Mouse (Mus musculus): ENCODE results near the gene Atp5j2. TPM values are rescaled to one million over a fixed set of nuclear protein-coding genes. Genes with fewer than 3 reads are reported as not detected.
A peak's percentile ranks its signal among the peaks of the same experiment; 100 is the strongest.

Atp5j2 gene
- total RNA-seq, 2 experiments from 2014 or later = 810 to 842 TPM

- DNase-seq = peak; percentile 79
These were observed 9.6 kb upstream of the Atp5j2 start, which contains the start of gene Zkscan14 for GRCm38 (mm10) chr5:145201321-145201991. Zkscan14 (minus strand) TSS chr5:145201868.

DNA sequence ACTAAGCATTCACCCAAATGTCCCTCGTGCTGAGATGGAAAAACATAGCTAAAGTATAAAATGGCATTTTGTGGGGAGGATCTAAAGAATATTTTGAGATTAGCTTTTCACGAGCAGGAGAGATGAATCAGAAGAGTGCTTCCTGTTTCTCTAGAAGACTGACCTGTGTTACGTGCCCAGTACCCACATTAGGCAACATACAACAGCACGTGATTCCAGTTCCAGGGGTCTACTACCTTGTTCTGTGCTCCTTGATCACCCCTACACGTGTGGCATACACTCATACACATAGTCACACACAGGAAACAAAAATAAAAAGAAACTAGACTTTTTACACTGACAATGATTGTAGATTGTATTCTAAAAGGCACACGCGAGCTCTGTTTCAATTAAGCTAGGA is 8.5 kb upstream of the Atp5j2 start:
- no peak for DNase-seq

DNA sequence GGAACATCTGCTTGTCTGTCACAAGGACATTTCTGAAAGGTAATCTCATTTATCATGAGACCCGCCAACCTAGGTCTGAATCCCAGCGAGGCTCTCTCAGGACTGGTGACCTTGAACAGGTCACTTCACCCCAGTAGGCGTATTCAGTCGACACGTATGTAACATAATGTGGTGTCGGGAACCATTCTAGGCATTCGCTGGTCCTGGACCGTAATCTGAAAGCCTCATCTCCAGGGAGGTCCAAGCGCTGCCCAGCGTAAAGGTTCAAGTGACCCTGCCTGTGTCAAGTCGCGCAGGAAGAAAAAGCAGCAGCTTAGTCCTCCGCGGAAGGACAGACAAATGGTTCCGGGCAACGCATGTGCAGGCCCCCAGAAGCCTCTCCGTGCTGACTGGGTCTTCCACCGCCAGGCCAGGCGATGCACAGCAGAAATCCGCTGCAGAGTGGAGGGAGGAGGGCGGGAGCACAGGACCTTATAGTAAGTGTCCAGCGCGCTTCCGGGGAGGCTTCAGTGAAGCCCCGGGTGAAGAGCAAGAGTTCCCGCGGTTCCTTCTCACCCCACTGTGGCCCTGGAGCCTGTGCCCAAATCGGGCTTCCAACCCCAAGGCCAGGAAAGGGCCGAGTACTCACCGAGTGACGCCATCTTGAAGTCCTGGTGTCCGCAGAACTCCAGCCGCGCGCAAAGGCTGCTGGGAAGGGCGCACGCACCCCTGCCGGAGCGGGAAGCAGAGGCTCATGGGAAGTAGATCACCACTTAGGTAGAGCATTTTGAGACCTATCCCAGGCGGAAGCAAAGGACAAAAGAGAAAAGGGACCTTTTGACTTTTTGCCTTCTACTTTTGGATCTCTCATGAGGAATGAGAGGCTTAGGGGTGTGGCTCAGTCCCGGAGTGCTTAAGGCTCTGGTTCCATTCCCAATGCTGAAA is 725 bp downstream of the Atp5j2 start:
- DNase-seq = peak; percentile 95

DNA sequence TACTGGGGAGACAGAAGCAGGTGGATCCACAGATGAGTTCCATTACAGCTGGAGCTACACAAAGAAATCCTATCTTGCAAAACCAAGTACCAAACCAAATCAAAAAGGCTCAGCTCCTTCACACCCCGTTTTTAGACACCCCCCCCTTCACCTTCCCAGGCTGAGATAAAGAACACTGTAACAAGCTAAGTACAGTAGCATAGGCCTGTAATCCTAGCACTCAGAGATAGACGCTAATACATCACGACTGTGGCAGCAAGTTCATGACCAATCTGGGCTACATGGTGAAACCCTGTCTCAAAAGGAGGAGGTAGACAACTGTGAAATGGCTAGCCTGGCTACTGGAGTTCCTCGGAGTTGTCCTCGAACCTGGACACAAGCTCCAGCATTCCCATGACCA is 1.5 kb downstream of the Atp5j2 start:
- no peak for DNase-seq

- no peak for DNase-seq
These were observed 2.4 kb downstream of the Atp5j2 start for GRCm38 (mm10) chr5:145189416-145189815.

GRCm38 (mm10) chr5:145185244-145185643 is 6.6 kb downstream of the Atp5j2 start:
- DNase-seq = no peak

DNA sequence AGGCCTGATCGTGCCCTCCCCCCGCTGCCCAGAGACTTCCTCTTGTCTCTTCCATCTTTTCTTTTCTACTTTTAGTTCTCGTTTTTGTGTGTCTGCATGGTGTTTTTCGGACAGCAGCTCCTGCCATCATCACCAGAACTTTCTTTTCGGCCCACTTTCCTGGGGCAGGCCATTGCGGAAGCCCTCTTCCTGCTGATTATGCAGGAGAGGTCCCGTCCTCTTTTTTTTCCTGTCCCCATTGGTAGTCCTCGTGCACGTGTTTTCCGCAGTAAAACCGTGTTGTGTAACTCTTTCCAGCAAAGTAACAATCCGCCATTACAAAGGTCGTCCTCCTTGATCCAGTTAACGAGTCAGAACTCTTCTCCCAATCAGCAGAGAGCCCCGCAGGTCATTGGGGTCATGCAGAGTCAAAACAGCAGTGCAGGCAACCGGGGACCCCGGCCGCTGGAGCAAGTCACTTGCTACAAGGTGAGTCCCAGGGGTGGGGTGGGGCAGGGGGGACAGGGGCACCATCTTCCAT is 13.3 kb downstream of the Atp5j2 start:
- DNase-seq = no peak

- no peak for DNase-seq
These were observed 24.6 kb downstream of the Atp5j2 start for GRCm38 (mm10) chr5:145167306-145167661.

DNA sequence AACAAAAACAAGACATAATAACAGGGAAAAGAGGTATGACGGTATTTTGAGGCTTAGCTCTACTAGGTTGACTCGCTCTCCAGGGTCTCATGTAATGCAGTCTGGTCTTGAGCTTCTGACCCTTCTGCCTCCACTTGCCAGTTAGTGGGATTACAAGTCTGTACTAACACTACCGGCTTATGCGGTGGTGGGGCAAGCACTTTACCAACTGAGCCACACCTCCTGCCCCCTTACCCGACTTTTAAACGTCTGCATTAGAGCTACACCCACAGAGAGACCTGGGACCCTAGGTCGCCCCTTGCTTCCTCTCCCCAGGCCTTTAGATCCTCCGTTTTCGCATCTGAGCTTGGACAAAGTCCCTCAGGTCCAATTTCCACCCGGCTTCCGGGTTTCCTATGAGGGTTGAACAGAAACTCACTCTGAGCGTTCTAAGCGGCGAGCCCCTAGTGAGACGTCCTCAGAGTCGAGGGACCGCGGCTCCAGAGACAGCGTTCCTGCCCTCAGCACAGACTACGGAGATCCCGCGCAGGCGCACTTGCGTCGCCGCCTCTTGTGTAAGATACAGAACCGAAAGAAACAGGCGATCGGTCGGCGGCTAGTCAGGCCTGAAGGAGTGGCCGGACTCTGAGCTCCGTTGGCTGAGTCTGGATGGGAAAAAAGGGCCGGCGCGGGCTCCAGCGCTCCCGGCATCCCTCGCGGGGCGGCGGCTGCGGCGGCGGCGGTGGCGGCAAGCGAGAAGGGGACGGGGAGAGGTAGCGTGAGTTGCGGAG is 25.1 kb downstream of the Atp5j2 start, which contains the start of the genes Ptcd1 and Cpsf4:
Gene Ptcd1, minus strand, starts transcription at position 573 of the 770 bp plus-strand sequence.
Gene Cpsf4, plus strand, starts transcription at position 678 of the 770 bp plus-strand sequence.
- peak; percentile 99 for DNase-seq

DNA sequence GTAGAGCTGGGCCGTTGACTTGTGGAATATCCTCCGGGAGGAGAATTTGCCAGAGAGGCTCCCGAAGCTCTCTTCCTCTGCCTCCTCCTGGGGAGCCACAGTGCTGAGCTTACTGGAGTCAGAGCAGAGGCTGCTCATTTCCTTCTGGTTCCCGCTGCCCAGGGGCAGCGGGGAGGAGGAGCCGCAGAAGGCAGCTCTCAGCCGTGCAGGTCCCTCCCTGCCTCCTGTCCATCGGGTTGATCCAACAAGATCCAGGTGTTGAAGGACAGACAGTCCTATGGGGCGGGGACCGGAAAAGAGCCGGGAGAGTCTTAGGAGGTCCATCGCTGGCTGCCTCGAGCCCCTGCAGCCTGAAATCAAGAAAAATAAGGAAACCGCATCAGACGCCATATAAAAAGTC is 26.7 kb downstream of the Atp5j2 start:
- peak; percentile 38 for DNase-seq

DNA sequence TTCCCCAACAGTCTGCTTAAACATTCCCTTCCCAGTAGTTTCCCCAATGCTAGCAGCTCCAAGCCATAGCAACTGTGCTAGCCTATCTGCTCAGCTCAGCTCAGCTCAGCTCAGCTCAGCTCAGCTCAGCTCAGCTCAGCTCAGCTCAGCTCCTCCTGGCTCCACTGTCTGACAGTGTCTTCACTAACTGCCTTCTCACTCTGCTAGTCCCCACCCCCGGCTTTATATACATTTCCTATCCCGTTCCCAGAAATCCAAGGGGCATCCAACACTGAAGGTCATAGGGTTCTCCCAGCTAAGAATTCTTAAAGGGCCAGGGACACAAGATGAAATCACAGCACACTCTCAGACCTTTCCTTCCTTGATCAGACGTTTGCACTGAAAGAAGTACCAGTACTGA is 27.2 kb downstream of the Atp5j2 start:
- DNase-seq = peak; percentile 50

DNA sequence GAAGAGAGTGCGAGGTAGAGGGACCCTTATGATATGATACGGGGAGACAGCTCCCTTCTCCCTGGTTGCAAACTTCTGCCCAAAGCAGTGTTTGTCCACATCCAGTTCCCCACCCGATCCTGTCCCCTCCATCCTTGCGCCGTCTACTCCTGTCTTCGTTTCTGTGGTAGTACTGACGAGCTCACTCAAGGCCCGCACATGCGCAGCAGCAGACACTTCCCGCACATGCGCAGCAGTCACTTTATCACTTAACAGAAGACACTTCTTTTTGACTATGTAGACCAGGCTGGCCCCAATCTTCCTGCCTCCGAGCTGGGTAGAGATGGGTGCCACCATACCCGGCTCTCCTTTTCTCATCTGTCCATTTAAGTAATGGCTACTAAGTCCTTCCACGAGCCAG is 30.5 kb downstream of the Atp5j2 start:
- no peak for DNase-seq

GRCm38 (mm10) chr5:145152690-145153089 is 39.2 kb downstream of the Atp5j2 start:
- no peak for DNase-seq

DNA sequence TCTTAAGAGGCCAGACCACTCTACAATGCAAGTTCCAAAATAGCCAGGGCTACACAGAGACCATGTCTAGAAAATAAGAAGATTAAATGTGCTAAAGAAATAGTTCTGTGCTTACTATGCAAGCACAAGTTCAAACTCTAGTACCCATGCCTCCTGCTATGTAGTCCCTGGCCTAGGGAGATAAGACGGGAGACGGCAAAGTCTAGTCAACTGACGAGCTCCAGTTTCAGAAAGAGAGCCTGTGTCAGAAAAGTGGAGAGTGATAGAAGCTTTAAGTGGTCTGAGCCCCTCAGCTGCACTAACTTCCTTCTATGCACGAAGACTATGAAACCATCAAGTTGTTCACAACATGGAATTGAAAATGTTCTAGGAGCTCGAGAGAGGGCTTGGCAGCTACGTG is 42.6 kb downstream of the Atp5j2 start:
- DNase-seq = no peak

GRCm38 (mm10) chr5:145147748-145148147 is 44.1 kb downstream of the Atp5j2 start:
- DNase-seq = no peak

DNA sequence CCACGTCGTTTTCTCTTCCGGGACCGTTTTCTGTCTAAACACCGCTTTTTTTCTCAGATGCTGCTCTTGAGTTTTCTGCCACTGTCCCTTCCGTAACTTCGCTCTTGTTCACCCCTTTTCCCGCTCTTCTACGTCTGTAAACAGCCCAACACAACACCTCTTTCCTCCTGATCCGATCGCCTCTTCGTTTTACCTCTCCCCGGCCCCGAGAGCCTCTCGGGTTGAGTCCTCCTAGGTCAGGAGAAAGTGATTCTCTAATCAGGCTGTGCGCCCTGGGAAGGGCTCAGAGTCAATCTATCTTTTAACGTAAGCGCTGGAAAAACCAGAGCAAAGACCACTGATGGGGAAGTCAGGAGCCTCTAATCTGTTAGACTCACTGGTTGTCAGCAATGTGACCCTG is 51.3 kb downstream of the Atp5j2 start:
- peak; percentile 40 for DNase-seq

GRCm38 (mm10) chr5:145139571-145140519 is 52.0 kb downstream of the Atp5j2 start, which contains the start of the genes Pdap1 and Bud31:
Pdap1 (minus strand) TSS chr5:145140238.
Bud31 (plus strand) TSS chr5:145140362.
- DNase-seq = peak; percentile 96

GRCm38 (mm10) chr5:145138836-145139235 is 53.0 kb downstream of the Atp5j2 start:
- DNase-seq = no peak

All from adrenal gland, postnatal 10 days (tissue).